Mouse (Mus musculus): ENCODE measurements around the gene Recql5.
A peak's percentile ranks its signal among the peaks of the same experiment; 100 is the strongest.
"Not testable (repeated sequence)": the region's sequence is repeated elsewhere in the genome, so short reads cannot be mapped to it uniquely, and the experiment has no call there.

Recql5 gene

GRCm38 (mm10) chr11:115857146-115857545 is 76.1 kb downstream of the Recql5 start:
- DNase-seq: not testable (repeated sequence)

- DNase-seq: no peak
Measured at GRCm38 (mm10) chr11:115854674-115855073, 78.6 kb downstream of the Recql5 start.

GRCm38 (mm10) chr11:115845819-115846218 is 87.5 kb downstream of the Recql5 start:
- no peak for DNase-seq

DNA sequence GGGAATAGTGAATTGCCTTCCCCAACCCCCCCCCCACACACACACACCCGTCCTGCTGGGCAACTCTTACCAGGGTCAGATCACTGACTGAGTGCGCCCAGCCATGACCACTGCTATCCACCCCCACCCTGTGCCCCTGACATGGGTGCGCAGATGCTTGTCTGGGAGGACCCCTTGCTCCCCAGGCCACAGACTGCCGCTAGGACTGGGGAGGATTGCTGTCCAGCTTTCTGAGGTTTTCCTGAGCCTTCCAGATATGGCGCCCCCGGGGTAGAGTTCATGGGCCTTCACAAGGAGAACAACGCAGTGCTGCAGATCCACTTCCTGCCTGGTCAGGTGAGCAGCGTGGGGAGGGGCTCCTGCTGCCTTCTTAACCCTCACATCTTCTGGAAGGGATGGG is 89.0 kb downstream of the Recql5 start:
- no peak for DNase-seq

- DNase-seq: peak; percentile 67
Measured at GRCm38 (mm10) chr11:115843891-115844239, 89.4 kb downstream of the Recql5 start.

DNA sequence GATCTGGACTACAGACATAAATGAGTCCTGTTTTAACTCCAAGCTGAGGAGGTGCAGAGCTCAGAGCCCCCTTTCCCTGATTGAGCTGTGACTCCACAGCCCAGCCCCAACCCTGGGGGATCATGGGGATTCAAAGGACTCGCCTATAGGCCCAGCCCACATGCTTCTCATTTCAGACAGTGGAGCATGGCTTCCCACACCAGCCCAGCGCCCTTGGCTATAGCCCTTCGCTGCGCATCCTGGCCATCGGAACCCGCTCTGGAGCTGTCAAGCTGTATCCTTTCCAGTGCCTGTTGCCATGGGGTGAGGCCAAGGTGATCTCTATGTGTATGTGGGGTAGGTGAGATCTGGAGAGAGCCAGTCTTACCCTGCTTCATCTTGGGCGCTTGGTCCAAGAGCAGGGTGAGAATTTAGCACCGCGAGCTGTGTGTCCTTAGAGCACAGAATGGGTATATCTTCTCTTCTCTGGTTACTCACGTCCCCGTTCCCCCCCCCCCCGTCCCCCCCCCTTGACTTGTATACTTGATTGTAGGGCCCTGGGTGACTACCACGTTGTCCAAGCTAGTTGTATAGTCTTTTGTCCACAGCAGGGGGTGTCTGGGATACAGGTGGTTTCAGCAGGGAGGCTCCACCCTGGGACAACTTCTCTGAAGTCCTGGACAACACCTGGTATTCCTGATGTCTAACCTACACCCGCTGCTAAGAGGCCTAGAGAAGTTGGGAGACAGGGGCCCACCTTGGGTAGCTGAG is 90.0 kb downstream of the Recql5 start:
- no peak for DNase-seq

Measured in lung, postnatal 36 days (tissue).